Mouse (Mus musculus) kidney, adult 2 months (tissue): Measurements from ENCODE around the gene Slc22a17. TPM values are rescaled to one million over a fixed set of nuclear protein-coding genes. Genes with fewer than 3 reads are reported as not detected.
"Not testable (repeated sequence)": the region's sequence is repeated elsewhere in the genome, so short reads cannot be mapped to it uniquely, and the experiment has no call there.

Experiments
- DNase-seq: peaks from one replicate; pipeline ENCODE4 v3.0.0; 2021
- H3K27ac ChIP-seq: fragments of 200-500 bp; 2 replicates; pipeline ENCODE4 v1.5.1; 2012; ENCODE audit warnings: low read depth, low read length, control low read depth, inconsistent platforms; ENCODE audit not compliant: insufficient read depth
- H3K27me3 ChIP-seq: fragments of 200-500 bp; replicated peaks from 2 replicates; pipeline ENCODE4 v1.6.1; 2012; ENCODE audit warnings: mild to moderate bottlenecking, moderate library complexity, low read length, inconsistent platforms; ENCODE audit not compliant: control insufficient read depth, insufficient read depth
- H3K36me3 ChIP-seq: fragments of 200-500 bp; 2 replicates; pipeline ENCODE4 v1.6.1; 2012; ENCODE audit warnings: mild to moderate bottlenecking, moderate library complexity, low read length, inconsistent platforms; ENCODE audit not compliant: control insufficient read depth, insufficient read depth
- H3K4me1 ChIP-seq: fragments of 200-500 bp; 2 replicates; pipeline ENCODE4 v1.6.1; 2011; ENCODE audit warnings: low read length; ENCODE audit not compliant: control insufficient read depth, insufficient read depth
- H3K4me3 ChIP-seq: fragments of 200-500 bp; 2 replicates; pipeline ENCODE4 v1.5.1; 2011; ENCODE audit warnings: mild to moderate bottlenecking, low read depth, low read length, control low read depth; ENCODE audit not compliant: insufficient read depth
- CTCF ChIP-seq: fragments of 200-500 bp; conservative IDR thresholded peaks from 2 replicates; pipeline ENCODE4 v1.5.1; 2011; ENCODE audit warnings: low read depth, mild to moderate bottlenecking, control low read depth, low read length, moderate library complexity, mixed read lengths; ENCODE audit not compliant: insufficient read depth, insufficient read length
- POLR2A ChIP-seq: fragments of 200-500 bp; IDR thresholded peaks from one replicate; pipeline ENCODE4 v1.6.1; 2011; ENCODE audit warnings: low read depth, low read length, control low read depth
- WGBS: fragments of 180-500 bp; shearing (Covaris S2); methylation state at CpG from one replicate; pipeline ENCODE4 v1.1.7; 2018; 5-methylcytosine and 5-hydroxymethylcytosine counted together
- polyA plus RNA-seq: library from polyadenylated mRNA; depleted of rRNA; stranded (reverse); fragments of >200 nt; gene quantifications from 2 replicates; pipeline ENCODE4 v1.2.3, GENCODE M21; 2012

Slc22a17 gene
- polyA plus RNA-seq, 1 experiment: 63.9 TPM

- TF ChIP-seq CTCF: no peak
- TF ChIP-seq POLR2A: no peak
- DNase-seq: no peak
- WGBS: 91% methylated on average over 9 of the region's 9 CpGs
- H3K4me3 ChIP-seq: no peak overlapping the region
- H3K4me1 ChIP-seq: no peaks in the 10 kb centered on the region
- H3K27me3 ChIP-seq: no peaks in the 10 kb centered on the region
- H3K36me3 ChIP-seq: no peaks in the 10 kb centered on the region
- H3K27ac ChIP-seq: no peak overlapping the region
Measured at GRCm38 (mm10) chr14:54956533-54956932, 43.6 kb upstream of the Slc22a17 start.

- Histone ChIP-seq H3K27me3 (no peaks in the 10 kb centered on the region), H3K36me3 (no peaks in the 10 kb centered on the region), H3K27ac (no peak overlapping the region), H3K4me3 (no peak overlapping the region), H3K4me1 (no peaks in the 10 kb centered on the region)
- no peak for DNase-seq
- WGBS: 88% methylated on average over 3 of the region's 3 CpGs
- TF ChIP-seq CTCF (no peak), POLR2A (no peak)
Measured at GRCm38 (mm10) chr14:54955481-54955880, 42.5 kb upstream of the Slc22a17 start.

- Histone ChIP-seq H3K36me3 (no peaks in the 10 kb centered on the region), H3K27me3 (no peaks in the 10 kb centered on the region), H3K27ac (no peak overlapping the region), H3K4me3 (no peak overlapping the region), H3K4me1 (no peaks in the 10 kb centered on the region)
- TF ChIP-seq POLR2A (no peak), CTCF (no peak)
- no peak for DNase-seq
- 78% methylated on average over 3 of the region's 3 CpGs for WGBS
Measured at GRCm38 (mm10) chr14:54954474-54954873, 41.5 kb upstream of the Slc22a17 start.

GRCm38 (mm10) chr14:54953664-54954206 is 40.8 kb upstream of the Slc22a17 start:
- no peaks in the 10 kb centered on the region for H3K4me1 ChIP-seq
- H3K27me3 ChIP-seq: no peaks in the 10 kb centered on the region
- H3K36me3 ChIP-seq: no peaks in the 10 kb centered on the region
- WGBS: 93% methylated on average over 8 of the region's 8 CpGs
- H3K27ac ChIP-seq: no peak overlapping the region
- TF ChIP-seq POLR2A: no peak
- no peak for TF ChIP-seq CTCF
- no peak overlapping the region for H3K4me3 ChIP-seq
- no peak for DNase-seq

- Histone ChIP-seq H3K27me3 (no peaks in the 10 kb centered on the region), H3K36me3 (no peaks in the 10 kb centered on the region), H3K4me3 (no peak overlapping the region), H3K4me1 (no peaks in the 10 kb centered on the region), H3K27ac (no peak overlapping the region)
- 94% methylated on average over 6 of the region's 6 CpGs for WGBS
- TF ChIP-seq POLR2A (no peak), CTCF (no peak)
- DNase-seq: no peak
Measured at GRCm38 (mm10) chr14:54951587-54951986, 38.7 kb upstream of the Slc22a17 start.

- Histone ChIP-seq H3K4me3 (no peak overlapping the region), H3K27me3 (no peaks in the 10 kb centered on the region), H3K4me1 (no peaks in the 10 kb centered on the region), H3K27ac (no peak overlapping the region), H3K36me3 (no peaks in the 10 kb centered on the region)
- TF ChIP-seq POLR2A (no peak), CTCF (no peak)
- 66% methylated on average over 12 of the region's 12 CpGs for WGBS
- no peak for DNase-seq
Measured at GRCm38 (mm10) chr14:54950493-54950892, 37.6 kb upstream of the Slc22a17 start.

- WGBS: 74% methylated on average over 9 of the region's 9 CpGs
- Histone ChIP-seq H3K36me3 (no peaks in the 10 kb centered on the region), H3K27ac (no peak overlapping the region), H3K4me3 (no peak overlapping the region), H3K4me1 (no peaks in the 10 kb centered on the region), H3K27me3 (no peaks in the 10 kb centered on the region)
- no peak for TF ChIP-seq CTCF
- TF ChIP-seq POLR2A: no peak
- no peak for DNase-seq
Measured at GRCm38 (mm10) chr14:54948781-54949180, 35.8 kb upstream of the Slc22a17 start.

GRCm38 (mm10) chr14:54947008-54947407 is 34.1 kb upstream of the Slc22a17 start:
- DNase-seq, H3K27ac ChIP-seq, H3K27me3 ChIP-seq, H3K4me1 ChIP-seq, H3K4me3 ChIP-seq, H3K36me3 ChIP-seq: not testable (repeated sequence)
- WGBS: 92% methylated on average over 11 of the region's 11 CpGs
